Mouse (Mus musculus): Measurements from ENCODE around the gene Mat2b. TPM values are rescaled to one million over a fixed set of nuclear protein-coding genes. Genes with fewer than 3 reads are reported as not detected.
"Not testable (repeated sequence)": the region's sequence is repeated elsewhere in the genome, so short reads cannot be mapped to it uniquely, and the experiment has no call there.

The Mat2b gene
- polyA plus RNA-seq (2016; fragmentation: Nextera tagmentation; extraction: Ambion mirVana), result 104 and 107 TPM in 2 replicates

GRCm38 (mm10) chr11:40695103-40695502, at the start of gene Mat2b:
TSS of gene Mat2b (minus strand) at chr11:40695203.
- no peaks in the 10 kb centered on the region for H3K27me3 ChIP-seq
- H3K9ac ChIP-seq (replicated peaks), result peak within 1 kb of the TSS; percentile 73
- peak within 1 kb of the TSS; percentile 98 for H3K27ac ChIP-seq
- H3K36me3 ChIP-seq, result peaks cover 7% of the 10 kb centered on the region; the same call in 1 of the 2 replicates
- peak within 1 kb of the TSS; percentile 85 for H3K4me2 ChIP-seq
- H3K9me3 ChIP-seq, result no peaks in the 10 kb centered on the region
- 88% methylated on average over 9 of the region's 9 CpGs for WGBS
- H3K4me3 ChIP-seq (replicated peaks), result peak within 1 kb of the TSS; percentile 84
- no peak for ATAC-seq (ENCODE audit: insufficient number of reproducible peaks, insufficient read depth, low FRiP score, low TSS enrichment, low read depth)
- peaks cover 17% of the 10 kb centered on the region for H3K4me1 ChIP-seq (replicated peaks)

GRCm38 (mm10) chr11:40744348-40744747, 49.3 kb upstream of the Mat2b start:
- 83% methylated on average over 3 of the region's 3 CpGs for WGBS

GRCm38 (mm10) chr11:40741605-40742262, 46.7 kb upstream of the Mat2b start:
- peaks cover 44% of the 10 kb centered on the region for H3K36me3 ChIP-seq
- no peaks in the 10 kb centered on the region for H3K4me1 ChIP-seq (replicated peaks)
- no peaks in the 10 kb centered on the region for H3K9me3 ChIP-seq
- 90% methylated on average over 12 of the region's 12 CpGs for WGBS
- no peak for ATAC-seq (ENCODE audit: insufficient number of reproducible peaks, insufficient read depth, low FRiP score, low TSS enrichment, low read depth)
- H3K27me3 ChIP-seq, result no peaks in the 10 kb centered on the region
- H3K4me3 ChIP-seq (replicated peaks), result no peak overlapping the region
- no peak overlapping the region for H3K9ac ChIP-seq (replicated peaks)
- no peak overlapping the region for H3K4me2 ChIP-seq
- H3K27ac ChIP-seq, result no peak overlapping the region

More at GRCm38 (mm10) chr11:40744348-40744747, 49.3 kb upstream of the Mat2b start:
- Histone ChIP-seq H3K4me2 (no peak overlapping the region), H3K27me3 (no peaks in the 10 kb centered on the region), H3K36me3 (peaks cover 18% of the 10 kb centered on the region; the same call in 1 of the 2 replicates), H3K27ac (no peak overlapping the region), H3K9me3 (no peaks in the 10 kb centered on the region), H3K9ac (replicated peaks) (no peak overlapping the region), H3K4me3 (replicated peaks) (no peak overlapping the region), H3K4me1 (replicated peaks) (no peaks in the 10 kb centered on the region)
- no peak for ATAC-seq (ENCODE audit: insufficient number of reproducible peaks, insufficient read depth, low FRiP score, low TSS enrichment, low read depth)

- no peak overlapping the region for H3K4me2 ChIP-seq
- H3K4me3 ChIP-seq (replicated peaks), result no peak overlapping the region
- peaks cover 54% of the 10 kb centered on the region for H3K36me3 ChIP-seq
- no peak for ATAC-seq (ENCODE audit: insufficient number of reproducible peaks, insufficient read depth, low FRiP score, low TSS enrichment, low read depth)
- H3K27me3 ChIP-seq, result no peaks in the 10 kb centered on the region
- WGBS, result 91% methylated on average over 3 of the region's 3 CpGs
- no peaks in the 10 kb centered on the region for H3K9me3 ChIP-seq
- peaks cover 14% of the 10 kb centered on the region for H3K4me1 ChIP-seq (replicated peaks)
- no peak overlapping the region for H3K9ac ChIP-seq (replicated peaks)
- no peak overlapping the region for H3K27ac ChIP-seq
Observed at GRCm38 (mm10) chr11:40737369-40737768, 42.4 kb upstream of the Mat2b start.

- Histone ChIP-seq H3K27ac (peak overlapping the region; percentile 92), H3K4me1 (replicated peaks) (peaks cover 24% of the 10 kb centered on the region), H3K9me3 (no peaks in the 10 kb centered on the region), H3K9ac (replicated peaks) (peak overlapping the region; percentile 95), H3K36me3 (peaks cover 35% of the 10 kb centered on the region), H3K4me3 (replicated peaks) (peak overlapping the region; percentile 86), H3K4me2 (peak overlapping the region; percentile 79), H3K27me3 (no peaks in the 10 kb centered on the region)
- 5% methylated on average over 11 of the region's 11 CpGs for WGBS
- ATAC-seq (ENCODE audit: insufficient number of reproducible peaks, insufficient read depth, low FRiP score, low TSS enrichment, low read depth), result no peak
Observed at GRCm38 (mm10) chr11:40734251-40734752, 39.3 kb upstream of the Mat2b start.

GRCm38 (mm10) chr11:40733339-40734174, 38.6 kb upstream of the Mat2b start, which contains the start of the genes Hmmr and Nudcd2:
TSS of gene Hmmr (minus strand) at chr11:40733422.
TSS of gene Nudcd2 (plus strand) at chr11:40733667.
- Histone ChIP-seq H3K4me3 (replicated peaks) (peak within 1 kb of the TSS; percentile 86), H3K9ac (replicated peaks) (peak within 1 kb of the TSS; percentile 95), H3K9me3 (no peaks in the 10 kb centered on the region), H3K27ac (peak within 1 kb of the TSS; percentile 92), H3K27me3 (no peaks in the 10 kb centered on the region), H3K4me1 (replicated peaks) (peaks cover 24% of the 10 kb centered on the region), H3K36me3 (peaks cover 34% of the 10 kb centered on the region), H3K4me2 (peak within 1 kb of the TSS; percentile 85)
- peak; percentile 98 for ATAC-seq (ENCODE audit: insufficient number of reproducible peaks, insufficient read depth, low FRiP score, low TSS enrichment, low read depth)
- under 1% methylated on average over 52 of the region's 52 CpGs for WGBS

GRCm38 (mm10) chr11:40732997-40733338, 38.0 kb upstream of the Mat2b start:
- no peaks in the 10 kb centered on the region for H3K27me3 ChIP-seq
- peaks cover 33% of the 10 kb centered on the region for H3K36me3 ChIP-seq
- H3K9ac ChIP-seq (replicated peaks), result peak overlapping the region; percentile 68
- H3K4me1 ChIP-seq (replicated peaks), result peaks cover 24% of the 10 kb centered on the region
- no peaks in the 10 kb centered on the region for H3K9me3 ChIP-seq
- ATAC-seq (ENCODE audit: insufficient number of reproducible peaks, insufficient read depth, low FRiP score, low TSS enrichment, low read depth), result peak; percentile 61
- WGBS, result under 1% methylated on average over 14 of the region's 14 CpGs
- peak overlapping the region; percentile 86 for H3K4me3 ChIP-seq (replicated peaks)
- H3K27ac ChIP-seq, result no peak overlapping the region
- H3K4me2 ChIP-seq, result peak overlapping the region; percentile 85

- no peak for ATAC-seq (ENCODE audit: insufficient number of reproducible peaks, insufficient read depth, low FRiP score, low TSS enrichment, low read depth)
- H3K36me3 ChIP-seq, result peaks cover 92% of the 10 kb centered on the region
- H3K4me3 ChIP-seq (replicated peaks), result no peak overlapping the region
Observed at GRCm38 (mm10) chr11:40718324-40718723, 23.3 kb upstream of the Mat2b start.

GRCm38 (mm10) chr11:40715524-40715923, 20.5 kb upstream of the Mat2b start:
- 93% methylated on average over 5 of the region's 5 CpGs for WGBS

More at GRCm38 (mm10) chr11:40718324-40718723, 23.3 kb upstream of the Mat2b start:
- no peaks in the 10 kb centered on the region for H3K4me1 ChIP-seq (replicated peaks)
- no peaks in the 10 kb centered on the region for H3K9me3 ChIP-seq
- no peak overlapping the region for H3K4me2 ChIP-seq
- no peak overlapping the region for H3K27ac ChIP-seq
- no peaks in the 10 kb centered on the region for H3K27me3 ChIP-seq
- no peak overlapping the region for H3K9ac ChIP-seq (replicated peaks)

GRCm38 (mm10) chr11:40713858-40714257, 18.9 kb upstream of the Mat2b start:
- Histone ChIP-seq H3K9ac (replicated peaks) (no peak overlapping the region), H3K36me3 (peaks cover 94% of the 10 kb centered on the region), H3K9me3 (no peaks in the 10 kb centered on the region), H3K4me3 (replicated peaks) (no peak overlapping the region), H3K4me1 (replicated peaks) (no peaks in the 10 kb centered on the region), H3K27ac (no peak overlapping the region), H3K4me2 (no peak overlapping the region), H3K27me3 (no peaks in the 10 kb centered on the region)
- no peak for ATAC-seq (ENCODE audit: insufficient number of reproducible peaks, insufficient read depth, low FRiP score, low TSS enrichment, low read depth)
- WGBS, result 90% methylated on average over 8 of the region's 8 CpGs

More at GRCm38 (mm10) chr11:40715524-40715923, 20.5 kb upstream of the Mat2b start:
- Histone ChIP-seq H3K4me3 (replicated peaks) (no peak overlapping the region), H3K36me3 (peaks cover 92% of the 10 kb centered on the region), H3K4me2 (no peak overlapping the region), H3K4me1 (replicated peaks) (no peaks in the 10 kb centered on the region), H3K27me3 (no peaks in the 10 kb centered on the region), H3K27ac (no peak overlapping the region), H3K9me3 (no peaks in the 10 kb centered on the region), H3K9ac (replicated peaks) (no peak overlapping the region)
- no peak for ATAC-seq (ENCODE audit: insufficient number of reproducible peaks, insufficient read depth, low FRiP score, low TSS enrichment, low read depth)

- not testable (repeated sequence) for H3K4me1 ChIP-seq (replicated peaks); ATAC-seq (ENCODE audit: insufficient number of reproducible peaks, insufficient read depth, low FRiP score, low TSS enrichment, low read depth); H3K4me3 ChIP-seq (replicated peaks); H3K27me3 ChIP-seq; H3K4me2 ChIP-seq; H3K9ac ChIP-seq (replicated peaks); H3K9me3 ChIP-seq; H3K27ac ChIP-seq
- 93% methylated on average over 6 of the region's 6 CpGs for WGBS
- peaks cover 92% of the 10 kb centered on the region for H3K36me3 ChIP-seq
Observed at GRCm38 (mm10) chr11:40709899-40710298, 14.9 kb upstream of the Mat2b start.

Data from limb, embryonic 12.5 days (tissue).